Mouse (Mus musculus): ENCODE results near the gene Mettl6.

DNA sequence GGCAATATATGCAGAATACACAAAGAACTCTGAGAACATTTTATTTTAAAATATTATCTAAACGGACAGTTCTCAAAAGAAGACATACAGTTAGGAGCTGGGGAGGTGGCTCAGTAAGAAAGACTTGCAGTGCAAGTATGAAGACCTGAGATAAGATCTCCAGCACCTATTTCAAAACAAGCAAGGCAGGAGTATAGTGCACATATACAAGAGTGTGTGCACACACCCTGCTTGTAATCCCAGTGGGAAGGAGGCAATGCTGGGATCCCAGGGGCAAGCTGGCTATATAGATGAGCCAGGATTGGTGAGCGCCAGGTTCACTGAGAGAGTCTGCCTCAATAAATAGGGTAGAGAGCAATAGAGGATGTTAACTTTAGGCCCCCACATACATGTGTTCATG lies 21.1 kb upstream of the Mettl6 start:
- TF ChIP-seq CTCF (conservative IDR thresholded peaks at IDR 0.05; ENCODE audit: insufficient read depth, insufficient read length, low read depth, low read length), result no peak
- TF ChIP-seq POLR2A (IDR thresholded peaks at IDR 0.05; ENCODE audit: low read depth, low read length), result no peak

Measured in kidney, adult 2 months (tissue).